ENCODE assay signal across 27 mouse cellular contexts in the genomic region with DNA sequence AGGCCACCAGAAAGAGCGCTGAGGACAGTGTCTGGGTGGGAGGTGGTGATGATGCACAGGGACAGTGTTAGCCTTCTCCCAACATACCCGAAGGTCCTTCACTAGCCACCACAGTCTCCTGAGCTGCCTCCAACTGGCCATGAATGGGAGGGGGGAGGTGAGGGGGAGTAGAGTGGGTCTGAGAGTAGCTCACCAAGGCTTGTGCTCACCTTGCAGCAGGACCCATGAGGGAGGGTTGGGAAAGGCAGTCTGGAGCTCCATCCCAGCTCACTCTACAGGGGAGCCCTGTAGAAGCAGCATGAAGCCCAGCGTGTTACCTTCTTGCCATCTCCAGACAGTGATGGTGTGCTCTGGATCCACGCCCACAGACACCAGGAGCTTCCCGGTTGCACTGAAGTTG.
DNase-seq lines count a peak whose midpoint lies in the region; ATAC-seq lines count a peak whose summit lies in the region.
"Had no signal": no experiment of that assay in that cellular context is flagged by ENCODE, and none has a peak within 500 bp of the region (broad histone marks: within the 10 kb centered on the region; RNA-seq: fewer than 3 reads in every experiment).

No protein-coding gene starts in this region.

- no peaks in the 10 kb centered on the region for H3K27me3 ChIP-seq in embryonic facial prominence, embryonic 11.5 days (ENCODE audit: control insufficient read depth, insufficient read depth, low read length)
- H3K27me3 ChIP-seq in embryonic facial prominence, embryonic 10.5 days (replicated peaks; ENCODE audit: low read depth, poor library complexity, severe bottlenecking), result no peaks in the 10 kb centered on the region
- no peaks in the 10 kb centered on the region for H3K27me3 ChIP-seq in hindbrain, embryonic 15.5 days
- H3K27me3 ChIP-seq in hindbrain, embryonic 13.5 days, result no peaks in the 10 kb centered on the region
- H3K27me3 ChIP-seq in liver, embryonic 12.5 days (replicated peaks), result no peaks in the 10 kb centered on the region
- no peaks in the 10 kb centered on the region for H3K27me3 ChIP-seq in neural tube, embryonic 12.5 days (replicated peaks)
- H3K27me3 ChIP-seq: embryonic facial prominence, embryonic 12.5 days; heart, embryonic 15.5 days; intestine, embryonic 15.5 days; limb, embryonic 15.5 days had no signal

- no peaks in the 10 kb centered on the region for H3K36me3 ChIP-seq in embryonic facial prominence, embryonic 11.5 days (replicated peaks; ENCODE audit: control insufficient read depth, insufficient read depth, low read depth, low read length)
- H3K36me3 ChIP-seq in embryonic facial prominence, embryonic 10.5 days (replicated peaks), result no peaks in the 10 kb centered on the region
- 0 out of 2 replicates have a peak, but pooled peaks cover 11% of the 10 kb centered on the region for H3K36me3 ChIP-seq in hindbrain, embryonic 15.5 days
- H3K36me3 ChIP-seq in hindbrain, embryonic 13.5 days, result peaks cover 5% of the 10 kb centered on the region; the same call in 1 of the 2 replicates
- no peaks in the 10 kb centered on the region for H3K36me3 ChIP-seq in liver, embryonic 12.5 days
- H3K36me3 ChIP-seq in neural tube, embryonic 12.5 days, result no peaks in the 10 kb centered on the region
- H3K36me3 ChIP-seq: embryonic facial prominence, embryonic 12.5 days; heart, embryonic 15.5 days; intestine, embryonic 15.5 days; limb, embryonic 15.5 days had no signal

- 90% methylated on average over 5 of the region's 5 CpGs for WGBS in embryonic facial prominence, embryonic 11.5 days
- WGBS in embryonic facial prominence, embryonic 10.5 days, result 86% methylated on average over 5 of the region's 5 CpGs
- 83% methylated on average over 5 of the region's 5 CpGs for WGBS in hindbrain, embryonic 15.5 days
- 81% methylated on average over 5 of the region's 5 CpGs for WGBS in hindbrain, embryonic 13.5 days
- WGBS in liver, embryonic 12.5 days (ENCODE audit: insufficient replicate concordance), result 71% methylated on average over 5 of the region's 5 CpGs
- WGBS in neural tube, embryonic 12.5 days, result 88% methylated on average over 5 of the region's 5 CpGs

- H3K4me1 ChIP-seq in embryonic facial prominence, embryonic 11.5 days (ENCODE audit: control insufficient read depth, insufficient read depth, low read length), result no peaks in the 10 kb centered on the region
- no peaks in the 10 kb centered on the region for H3K4me1 ChIP-seq in embryonic facial prominence, embryonic 10.5 days
- no peaks in the 10 kb centered on the region for H3K4me1 ChIP-seq in hindbrain, embryonic 15.5 days (replicated peaks)
- no peaks in the 10 kb centered on the region for H3K4me1 ChIP-seq in hindbrain, embryonic 13.5 days (replicated peaks)
- H3K4me1 ChIP-seq in liver, embryonic 12.5 days, result no peaks in the 10 kb centered on the region
- H3K4me1 ChIP-seq in neural tube, embryonic 12.5 days, result no peaks in the 10 kb centered on the region
- H3K4me1 ChIP-seq: embryonic facial prominence, embryonic 12.5 days; intestine, embryonic 15.5 days; limb, embryonic 15.5 days had no signal

- H3K4me2 ChIP-seq in embryonic facial prominence, embryonic 11.5 days (ENCODE audit: low read depth, low read length), result no peak overlapping the region
- no peak overlapping the region for H3K4me2 ChIP-seq in hindbrain, embryonic 15.5 days
- no peak overlapping the region for H3K4me2 ChIP-seq in hindbrain, embryonic 13.5 days
- H3K4me2 ChIP-seq in liver, embryonic 12.5 days, result no peak overlapping the region
- H3K4me2 ChIP-seq in neural tube, embryonic 12.5 days (replicated peaks), result no peak overlapping the region
- H3K4me2 ChIP-seq: embryonic facial prominence, embryonic 12.5 days; heart, embryonic 15.5 days; intestine, embryonic 15.5 days; limb, embryonic 15.5 days had no signal

- DNase-seq in embryonic facial prominence, embryonic 11.5 days (ENCODE audit: low spot score), result no peak
- no peak for DNase-seq in embryonic facial prominence, embryonic 10.5 days (ENCODE audit: low spot score)
- DNase-seq in liver, result no peak
- DNase-seq in neural tube, embryonic 10.5 days (ENCODE audit: extremely low spot score, low spot score), result no peak
- DNase-seq: adrenal gland, adult 8-10 months; cerebellum, adult 11-12 months; cerebellum, postnatal 10 days; gastrocnemius, postnatal 25 days; heart, adult 2 months; heart, postnatal 4 days; kidney, postnatal 4 days; layer of hippocampus, adult 9-11 months; lung, adult 18-20 months; right cerebral cortex, adult 18-20 months; right cerebral cortex, postnatal 4 days; thymus, postnatal 14 days had no signal

- no peak overlapping the region for H3K9ac ChIP-seq in embryonic facial prominence, embryonic 11.5 days (replicated peaks; ENCODE audit: low read length)
- no peak overlapping the region for H3K9ac ChIP-seq in hindbrain, embryonic 15.5 days
- H3K9ac ChIP-seq in hindbrain, embryonic 13.5 days, result no peak overlapping the region
- H3K9ac ChIP-seq in liver, embryonic 12.5 days, result no peak overlapping the region
- H3K9ac ChIP-seq in neural tube, embryonic 12.5 days, result no peak overlapping the region
- H3K9ac ChIP-seq: embryonic facial prominence, embryonic 12.5 days; heart, embryonic 15.5 days; intestine, embryonic 15.5 days; limb, embryonic 15.5 days had no signal

- no peaks in the 10 kb centered on the region for H3K9me3 ChIP-seq in embryonic facial prominence, embryonic 11.5 days (replicated peaks; ENCODE audit: control insufficient read depth, low read length)
- no peaks in the 10 kb centered on the region for H3K9me3 ChIP-seq in embryonic facial prominence, embryonic 10.5 days
- no peaks in the 10 kb centered on the region for H3K9me3 ChIP-seq in hindbrain, embryonic 15.5 days
- H3K9me3 ChIP-seq in hindbrain, embryonic 13.5 days, result no peaks in the 10 kb centered on the region
- H3K9me3 ChIP-seq in liver, embryonic 12.5 days (replicated peaks), result no peaks in the 10 kb centered on the region
- H3K9me3 ChIP-seq in neural tube, embryonic 12.5 days, result no peaks in the 10 kb centered on the region
- H3K9me3 ChIP-seq: embryonic facial prominence, embryonic 12.5 days; heart, embryonic 15.5 days; intestine, embryonic 15.5 days; limb, embryonic 15.5 days had no signal

- peak; percentile 72 for ATAC-seq in embryonic facial prominence, embryonic 11.5 days (replicated peaks; ENCODE audit: insufficient number of reproducible peaks, low FRiP score, low TSS enrichment, low read depth)
- ATAC-seq in hindbrain, embryonic 15.5 days (ENCODE audit: low FRiP score, low read depth), result peak; percentile 61; the same call in 1 of the 2 replicates
- ATAC-seq in hindbrain, embryonic 13.5 days (ENCODE audit: low FRiP score), result no peak
- peak; percentile 27; the same call in 1 of the 2 replicates for ATAC-seq in liver, embryonic 12.5 days
- ATAC-seq in neural tube, embryonic 12.5 days (ENCODE audit: low FRiP score, low read depth), result 0 out of 2 replicates have a peak, but pooled peaks have one; percentile 37
- ATAC-seq: activated CD4-positive, CD25-positive, alpha-beta regulatory T cell, adult 4 months; forebrain, embryonic 14.5 days; intestine, embryonic 15.5 days had no signal

- no peak overlapping the region for H3K27ac ChIP-seq in embryonic facial prominence, embryonic 11.5 days (replicated peaks; ENCODE audit: low read depth, low read length)
- H3K27ac ChIP-seq in embryonic facial prominence, embryonic 10.5 days (replicated peaks), result no peak overlapping the region
- no peak overlapping the region for H3K27ac ChIP-seq in hindbrain, embryonic 15.5 days (replicated peaks)
- H3K27ac ChIP-seq in hindbrain, embryonic 13.5 days, result no peak overlapping the region
- no peak overlapping the region for H3K27ac ChIP-seq in liver, embryonic 12.5 days
- H3K27ac ChIP-seq in neural tube, embryonic 12.5 days, result no peak overlapping the region
- H3K27ac ChIP-seq: embryonic facial prominence, embryonic 12.5 days; heart, adult 2 months; heart, embryonic 15.5 days; intestine, embryonic 15.5 days; left cerebral cortex, adult 2 months; limb, embryonic 15.5 days had no signal

- H3K4me3 ChIP-seq in embryonic facial prominence, embryonic 11.5 days (ENCODE audit: low read depth, low read length), result no peak overlapping the region
- no peak overlapping the region for H3K4me3 ChIP-seq in embryonic facial prominence, embryonic 10.5 days
- no peak overlapping the region for H3K4me3 ChIP-seq in hindbrain, embryonic 15.5 days
- no peak overlapping the region for H3K4me3 ChIP-seq in hindbrain, embryonic 13.5 days
- H3K4me3 ChIP-seq in liver, embryonic 12.5 days, result no peak overlapping the region
- no peak overlapping the region for H3K4me3 ChIP-seq in neural tube, embryonic 12.5 days
- H3K4me3 ChIP-seq: embryonic facial prominence, embryonic 12.5 days; heart, adult 2 months; heart, embryonic 15.5 days; intestine, embryonic 15.5 days; left cerebral cortex, adult 2 months; limb, embryonic 15.5 days had no signal
